ENCODE assay signal across 20 mouse cellular contexts in genomic region chr1:178354576-178354975, GRCm38 (mm10).
"Had no signal": no experiment of that assay in that cellular context is flagged by ENCODE, and none has a peak within 500 bp of the region (broad histone marks: within the 10 kb centered on the region; RNA-seq: fewer than 3 reads in every experiment).

No protein-coding gene starts in this region.

- H3K4me1 ChIP-seq: limb, embryonic 10.5 days; limb, embryonic 13.5 days; midbrain, embryonic 12.5 days; midbrain, embryonic 15.5 days; neural tube, embryonic 12.5 days; neural tube, embryonic 15.5 days had no signal

- DNase-seq: layer of hippocampus, postnatal 36 days; liver; liver, postnatal 0 days; lung, embryonic 14.5 days; right cerebral cortex, adult 18-20 months; right cerebral cortex, postnatal 14 days; right cerebral cortex, postnatal 4 days; thymus, adult 18-20 months; thymus, postnatal 36 days had no signal

- H3K27me3 ChIP-seq: limb, embryonic 13.5 days; midbrain, embryonic 12.5 days; midbrain, embryonic 15.5 days; neural tube, embryonic 12.5 days; neural tube, embryonic 15.5 days had no signal

- H3K27ac ChIP-seq: kidney, postnatal 0 days; left cerebral cortex, adult 2 months; limb, embryonic 10.5 days; limb, embryonic 13.5 days; liver, embryonic 14.5 days; macrophage; midbrain, embryonic 12.5 days; midbrain, embryonic 15.5 days; neural tube, embryonic 12.5 days; neural tube, embryonic 15.5 days; stomach, postnatal 0 days had no signal

- H3K4me3 ChIP-seq: left cerebral cortex, adult 2 months; limb, embryonic 10.5 days; limb, embryonic 13.5 days; midbrain, embryonic 12.5 days; midbrain, embryonic 15.5 days; neural tube, embryonic 12.5 days; neural tube, embryonic 15.5 days had no signal

- H3K36me3 ChIP-seq: limb, embryonic 10.5 days; limb, embryonic 13.5 days; midbrain, embryonic 12.5 days; midbrain, embryonic 15.5 days; neural tube, embryonic 12.5 days; neural tube, embryonic 15.5 days had no signal
